Mouse (Mus musculus) thymus, postnatal 14 days (tissue): ENCODE results near the gene Extl1.

Experiments used
- DNase-seq: peaks from one replicate; pipeline ENCODE4 v3.0.0; 2021

The Extl1 gene

DNA sequence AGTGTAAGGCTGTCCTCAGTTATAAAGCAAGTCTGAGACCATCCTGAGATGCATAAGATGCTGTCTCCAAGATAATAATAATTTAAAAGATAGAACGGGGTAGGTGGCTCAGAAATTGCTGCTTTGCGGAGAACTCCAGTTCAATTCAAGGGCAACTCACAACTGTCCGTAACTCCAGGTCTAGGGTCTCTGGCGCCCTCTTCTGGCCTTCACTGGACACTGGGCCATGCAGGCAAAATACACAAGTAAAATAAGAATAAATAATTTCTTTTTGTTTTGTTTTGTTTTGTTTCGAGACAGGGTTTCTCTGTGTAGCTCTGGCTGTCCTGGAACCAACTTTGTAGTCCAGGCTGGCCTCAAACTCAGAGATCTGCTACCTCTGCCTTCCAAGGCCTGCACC is 4.7 kb upstream of the Extl1 start:
- peak; percentile 73 for DNase-seq

DNA sequence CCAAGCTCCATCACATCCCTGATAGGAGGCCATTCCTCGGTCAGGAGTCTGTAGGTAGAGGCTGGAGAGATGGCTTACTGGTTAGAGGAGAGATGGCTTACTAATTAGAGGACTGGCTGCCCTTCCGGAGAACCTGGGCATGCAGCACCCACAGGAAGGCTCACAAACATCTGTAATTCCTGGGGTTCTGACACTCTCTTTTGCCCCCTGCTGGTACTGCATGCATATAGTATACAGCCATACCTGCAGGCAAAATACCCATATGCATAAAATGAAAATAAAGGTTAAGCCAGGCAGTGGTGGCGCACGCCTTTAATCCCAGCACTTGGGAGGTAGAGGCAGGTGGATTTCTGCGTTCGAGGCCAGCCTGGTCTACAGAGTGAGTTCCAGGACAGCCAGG is 3.6 kb upstream of the Extl1 start:
- peak; percentile 50 for DNase-seq

DNA sequence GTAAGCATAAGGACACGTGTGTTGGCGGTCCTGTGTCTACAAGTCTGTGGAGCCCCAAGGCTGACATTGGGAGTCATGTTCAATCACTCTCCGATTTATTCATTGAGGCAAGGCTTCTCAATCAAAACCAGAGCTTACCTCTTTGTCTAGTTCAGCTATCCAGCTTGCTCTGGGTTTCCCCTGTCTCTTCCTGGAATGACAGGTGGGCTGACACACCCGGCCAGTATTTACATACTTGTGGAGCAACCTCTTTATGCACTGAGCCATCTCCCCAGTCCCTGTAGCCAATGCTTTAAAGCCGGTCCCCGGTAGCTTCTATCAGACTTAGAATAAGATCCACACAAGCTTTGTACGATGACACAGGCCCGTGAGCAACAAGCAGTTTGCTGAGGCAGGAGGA is 4.1 kb downstream of the Extl1 start:
- DNase-seq, result no peak

- no peak for DNase-seq
Measured at GRCm38 (mm10) chr4:134378089-134378615, 5.5 kb downstream of the Extl1 start.

DNA sequence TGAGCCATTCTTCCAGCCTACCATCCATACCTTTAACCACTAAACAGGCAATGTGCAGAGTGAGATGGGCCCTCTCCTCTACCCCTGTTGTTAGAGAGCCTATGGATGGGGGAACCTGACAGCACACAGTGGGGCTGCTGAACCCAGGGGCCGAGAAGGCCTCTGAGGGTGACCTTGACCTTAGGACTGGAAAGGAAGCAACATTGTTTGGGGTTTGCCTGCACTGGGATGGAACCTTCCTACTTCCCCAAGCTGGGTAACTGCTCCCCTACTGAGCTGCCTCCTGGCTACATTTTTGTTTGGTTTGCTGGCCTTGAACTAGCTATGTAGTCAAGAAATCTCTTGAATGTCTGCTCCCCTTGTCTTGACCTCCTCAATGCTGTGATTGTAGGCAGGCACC is 9.3 kb downstream of the Extl1 start:
- DNase-seq, result no peak

- DNase-seq, result no peak
Measured at GRCm38 (mm10) chr4:134373295-134373694, 10.4 kb downstream of the Extl1 start.

- DNase-seq, result peak; percentile 79
Measured at GRCm38 (mm10) chr4:134372294-134372747, 11.3 kb downstream of the Extl1 start.

- DNase-seq, result no peak
Measured at GRCm38 (mm10) chr4:134371316-134371855, 12.3 kb downstream of the Extl1 start.

DNA sequence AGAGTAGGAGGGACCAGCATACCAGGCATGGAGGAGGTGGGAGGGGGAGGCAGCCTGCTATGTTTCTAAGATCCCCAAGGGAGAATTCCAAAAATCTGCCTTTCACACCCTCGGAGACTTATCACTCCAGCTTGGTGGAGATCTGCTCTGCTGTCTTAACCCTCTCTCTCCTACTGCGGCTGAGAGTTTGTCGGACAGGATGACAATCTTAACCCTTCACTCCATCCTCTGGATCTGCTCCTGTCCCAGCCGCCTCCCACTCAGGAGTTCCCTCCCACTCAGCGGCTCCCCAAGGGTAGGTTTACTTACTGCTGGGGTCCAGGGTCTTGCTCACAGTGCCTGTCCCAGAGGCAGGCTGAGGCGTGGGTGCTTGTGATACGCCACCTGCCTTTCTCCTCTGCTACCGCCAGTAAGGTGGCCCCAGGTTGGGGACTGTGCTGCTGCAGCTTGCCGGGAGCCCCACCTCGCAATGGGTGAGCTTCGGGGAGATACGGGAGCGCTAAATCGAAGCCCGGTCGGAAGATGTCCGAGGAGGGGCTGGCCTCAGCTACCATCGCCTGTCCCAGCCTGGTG is 12.9 kb downstream of the Extl1 start:
- no peak for DNase-seq

DNA sequence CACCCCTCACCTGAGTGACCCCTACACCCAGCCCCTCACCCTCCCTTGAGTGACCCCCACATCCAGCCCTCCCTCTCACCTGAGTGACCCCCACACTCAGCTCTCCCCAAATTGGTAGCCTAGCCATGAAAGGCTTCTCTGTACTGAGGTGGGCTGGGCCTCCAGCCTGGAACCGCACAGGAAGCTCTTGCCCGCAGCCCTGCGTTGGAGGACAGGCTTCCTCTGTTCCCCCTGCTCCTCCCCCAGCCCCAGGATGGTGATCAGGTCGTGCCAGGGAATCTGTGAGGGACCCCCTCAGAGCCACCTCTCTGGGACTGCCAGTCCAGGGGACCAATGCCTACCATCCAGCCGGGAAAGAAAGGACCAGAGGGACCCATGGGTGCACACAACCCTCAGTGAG is 18.4 kb downstream of the Extl1 start:
- DNase-seq, result no peak

- DNase-seq, result peak; percentile 85
Measured at GRCm38 (mm10) chr4:134362586-134362985, 21.1 kb downstream of the Extl1 start.

DNA sequence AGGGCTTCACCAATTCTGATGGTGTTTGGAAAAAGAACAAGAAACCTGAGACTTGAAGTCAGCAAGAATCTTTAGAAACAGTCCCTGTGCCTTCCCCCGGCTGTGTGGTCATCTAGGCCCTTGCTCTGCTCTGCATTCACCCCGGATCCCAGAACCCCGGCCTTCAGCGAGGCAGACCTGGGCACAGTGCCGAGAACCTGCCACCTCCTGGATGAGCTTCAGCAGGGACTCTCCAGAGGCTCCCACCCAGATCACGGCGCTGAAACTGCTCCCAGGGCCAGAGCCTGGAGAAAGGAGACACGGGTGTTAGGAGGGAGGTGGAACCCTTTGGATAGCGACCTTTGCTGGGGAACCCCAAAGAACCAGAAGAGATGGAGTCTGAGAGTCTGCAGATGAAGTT is 21.5 kb downstream of the Extl1 start:
- DNase-seq, result no peak

DNA sequence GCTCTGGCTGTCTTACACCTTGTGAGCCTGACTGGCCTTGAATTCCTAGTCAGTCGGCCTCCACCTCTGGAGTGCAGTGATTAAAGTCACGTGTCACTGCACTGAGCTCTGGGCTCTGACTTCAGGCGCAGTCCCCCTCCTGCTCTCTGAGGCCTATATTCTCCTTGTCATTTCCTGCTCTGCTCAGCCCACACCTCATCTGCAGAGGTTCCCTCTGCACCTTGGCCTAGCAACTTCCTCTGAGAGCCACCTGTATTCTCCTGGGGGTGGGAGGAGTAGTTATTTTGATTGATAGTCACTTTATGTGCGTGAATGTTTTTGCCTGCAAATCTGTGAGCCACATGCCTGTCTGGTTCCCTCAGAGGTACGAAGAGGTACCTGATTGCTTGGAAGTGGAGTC is 22.4 kb downstream of the Extl1 start:
- DNase-seq, result no peak

- DNase-seq, result no peak
Measured at GRCm38 (mm10) chr4:134359649-134360048, 24.0 kb downstream of the Extl1 start.

DNA sequence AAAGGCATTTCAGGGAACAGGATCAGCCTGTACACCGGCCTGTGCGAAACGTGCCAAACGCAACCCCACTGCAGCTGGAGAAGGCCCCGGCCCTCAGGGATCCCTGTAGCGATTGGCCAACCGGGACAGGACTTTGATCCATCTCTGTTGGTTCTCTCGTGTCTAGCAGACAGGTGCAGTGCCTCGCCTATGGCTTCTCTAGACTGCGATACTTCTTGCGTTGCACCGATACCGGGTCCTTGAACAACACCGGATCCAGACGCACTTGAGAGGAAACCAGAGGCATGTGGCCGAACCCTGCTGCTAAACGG is 26.2 kb downstream of the Extl1 start:
- no peak for DNase-seq

GRCm38 (mm10) chr4:134356591-134357460 is 26.8 kb downstream of the Extl1 start:
- peak; percentile 73 for DNase-seq

GRCm38 (mm10) chr4:134355841-134356452 is 27.7 kb downstream of the Extl1 start:
- DNase-seq, result no peak

GRCm38 (mm10) chr4:134353527-134354409 is 29.9 kb downstream of the Extl1 start:
- DNase-seq, result no peak

- DNase-seq, result no peak
Measured at GRCm38 (mm10) chr4:134352929-134353328, 30.7 kb downstream of the Extl1 start.

GRCm38 (mm10) chr4:134352261-134352707 is 31.4 kb downstream of the Extl1 start:
- no peak for DNase-seq

- DNase-seq, result no peak
Measured at GRCm38 (mm10) chr4:134351329-134352260, 32.1 kb downstream of the Extl1 start.
